In the genomic region with DNA sequence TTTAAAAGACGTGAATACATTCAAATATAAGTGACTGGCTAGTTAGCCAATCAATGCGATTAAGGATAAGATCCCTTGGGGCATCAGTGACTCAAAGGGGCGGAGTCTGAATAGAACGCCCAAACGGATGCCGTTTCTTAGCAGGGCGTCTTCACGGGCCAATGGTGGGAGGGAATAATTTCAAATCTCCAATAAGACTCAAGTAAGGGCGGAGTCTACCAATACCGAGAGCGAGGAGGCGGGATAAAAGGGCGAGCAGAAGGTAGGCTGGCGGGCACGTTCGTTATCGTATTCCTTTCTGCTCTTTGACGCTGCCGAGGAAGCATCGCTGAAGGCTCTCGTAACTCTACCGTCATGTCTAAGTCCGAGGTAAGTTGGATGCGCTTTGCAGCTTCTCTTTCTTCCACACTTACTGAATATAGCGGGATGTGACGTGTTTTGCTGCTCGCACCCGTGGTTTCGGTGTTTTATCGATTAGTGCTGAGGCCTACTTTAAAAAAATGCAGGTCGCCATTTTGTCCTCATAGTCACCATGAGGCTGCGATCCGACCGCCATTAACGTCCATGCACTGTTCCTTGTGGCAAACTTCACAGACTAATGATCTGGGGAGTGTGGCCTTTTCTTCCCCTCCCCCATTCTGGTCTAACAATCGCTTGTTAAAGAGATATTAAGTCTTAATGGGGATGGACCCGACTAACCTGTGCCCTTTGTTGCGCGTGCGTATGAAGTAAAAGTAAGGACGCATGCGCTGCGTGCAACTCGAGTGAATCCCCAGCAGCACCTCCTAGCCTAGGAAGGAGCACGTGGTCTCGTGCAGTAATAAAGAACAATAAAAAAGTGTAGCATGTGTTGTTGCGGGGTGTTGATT, we compare ENCODE assay signal across 8 mouse cellular contexts. TPM values are rescaled to one million over a fixed set of nuclear protein-coding genes. Genes with fewer than 3 reads are reported as not detected.
A peak's percentile ranks its signal among the peaks of the same experiment; 100 is the strongest.
DNase-seq lines count a peak whose midpoint lies in the region; ATAC-seq lines count a peak whose summit lies in the region.

Gene Hnrnpa1, plus strand, starts transcription at position 273 of the 869 bp plus-strand sequence.

- H3K36me3 ChIP-seq in lung, embryonic 16.5 days (ENCODE audit: control insufficient read depth, insufficient read depth, low read length) = peaks cover 22% of the 10 kb centered on the region

- DNase-seq in MEL-GATA-1-ER (ENCODE audit: extremely low read depth, low read depth) = peak; percentile 90
- peak; percentile 93 for DNase-seq in cerebellum, adult 8-10 months
- DNase-seq in forelimb bud, embryonic 11.5 days (ENCODE audit: low read depth, low spot score) = peak; percentile 98
- peak; percentile 83 for DNase-seq in layer of hippocampus, adult 9-10 months (ENCODE audit: low spot score)
- DNase-seq in ovary, postnatal 10 days (ENCODE audit: low spot score) = peak; percentile 75
- DNase-seq in thymus, postnatal 14 days = peak; percentile 93

- no peaks in the 10 kb centered on the region for H3K27me3 ChIP-seq in lung, embryonic 16.5 days (ENCODE audit: control insufficient read depth, insufficient read depth, low read depth, low read length)

- H3K4me2 ChIP-seq in lung, embryonic 16.5 days (ENCODE audit: low read depth, low read length) = peak within 1 kb of the TSS; percentile 83

- H3K9me3 ChIP-seq in lung, embryonic 16.5 days (ENCODE audit: control insufficient read depth, low read length) = no peaks in the 10 kb centered on the region

- H3K4me1 ChIP-seq in lung, embryonic 16.5 days (replicated peaks; ENCODE audit: control insufficient read depth, insufficient read depth, low read length) = peaks cover 31% of the 10 kb centered on the region

- peak within 1 kb of the TSS; percentile 88 for H3K9ac ChIP-seq in lung, embryonic 16.5 days (ENCODE audit: low read length)

- H3K27ac ChIP-seq in lung, embryonic 16.5 days (ENCODE audit: low read length) = peak within 1 kb of the TSS; percentile 98

- WGBS in lung, embryonic 16.5 days = under 1% methylated on average over 47 of the region's 47 CpGs

- peak within 1 kb of the TSS; percentile 78 for H3K4me3 ChIP-seq in lung, embryonic 16.5 days (ENCODE audit: low read length)

- ATAC-seq in hematopoietic stem cell, adult 5-6 weeks (replicated peaks in 1 of 2; ENCODE audit: insufficient read depth in 1 of 2, low FRiP score in 2 of 2, low TSS enrichment in 1 of 2, low read depth in 1 of 2, poor library complexity in 2 of 2, severe bottlenecking in 2 of 2) = peak; percentile 83
- ATAC-seq in lung, embryonic 16.5 days (ENCODE audit: low read depth) = peak; percentile 92

RNA-seq across cellular contexts. Expression of gene Hnrnpa1, which starts in this region (rescaled TPM):
- total RNA-seq in hematopoietic stem cell, adult 5-6 weeks (2017) = 1,381 and 2,732 TPM in 2 replicates
- polyA plus RNA-seq in lung, embryonic 16.5 days (2015; fragmentation: Nextera tagmentation; extraction: Ambion mirVana) = 728 and 785 TPM in 2 replicates

Comparison
In these comparisons a context has a peak if more than half of its experiments do, and no peak if none do; other contexts are left out.
1. Peak in every context shown above with its lines: DNase-seq, ATAC-seq, H3K4me3 ChIP-seq and H3K27ac ChIP-seq.